Mouse (Mus musculus) cortical plate, adult 2 months (tissue): ENCODE results near the gene Abca5.

Source experiments
- CTCF ChIP-seq: fragments of 200-500 bp; IDR thresholded peaks from 2 replicates; pipeline ENCODE4 v1.5.1; 2011; ENCODE audit warnings: mild to moderate bottlenecking, control low read depth, low read length; ENCODE audit not compliant: insufficient read depth; ENCODE audit errors: extremely low read depth
- POLR2A ChIP-seq: fragments of 200-500 bp; IDR thresholded peaks from 2 replicates; pipeline ENCODE4 v1.6.1; 2011; ENCODE audit warnings: mild to moderate bottlenecking, low read length, control low read depth; ENCODE audit not compliant: insufficient read depth; ENCODE audit errors: extremely low read depth

DNA sequence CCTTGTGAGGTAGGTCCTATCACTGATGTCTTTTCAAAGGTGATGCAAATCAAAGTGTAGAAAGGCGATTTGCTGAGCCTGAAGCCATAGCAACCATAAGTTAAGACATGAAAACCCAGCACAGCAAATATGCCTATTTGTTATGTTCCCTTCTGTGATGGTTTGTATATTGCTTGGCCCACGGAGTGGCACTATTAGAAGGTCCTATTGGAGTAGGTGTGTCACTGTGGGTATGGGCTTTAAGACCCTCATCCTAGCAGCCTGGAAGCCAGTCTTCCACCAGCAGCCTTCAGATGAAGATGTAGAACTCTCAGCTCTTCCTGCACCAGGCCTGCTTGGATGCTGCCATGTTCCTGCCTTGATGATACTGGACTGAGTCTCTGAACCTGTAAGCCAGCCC, 48.0 kb upstream of the Abca5 start:
- TF ChIP-seq POLR2A (no peak), CTCF (no peak)
